Mouse (Mus musculus) frontal cortex, postnatal 36 days (tissue): Measurements from ENCODE around the gene Ubr7.

Source experiments
- DNase-seq, 2 experiments: peaks; one replicate each; pipeline ENCODE4 v3.0.0; 2022; ENCODE audit warnings: low spot score in 2 of 2

The Ubr7 gene

DNA sequence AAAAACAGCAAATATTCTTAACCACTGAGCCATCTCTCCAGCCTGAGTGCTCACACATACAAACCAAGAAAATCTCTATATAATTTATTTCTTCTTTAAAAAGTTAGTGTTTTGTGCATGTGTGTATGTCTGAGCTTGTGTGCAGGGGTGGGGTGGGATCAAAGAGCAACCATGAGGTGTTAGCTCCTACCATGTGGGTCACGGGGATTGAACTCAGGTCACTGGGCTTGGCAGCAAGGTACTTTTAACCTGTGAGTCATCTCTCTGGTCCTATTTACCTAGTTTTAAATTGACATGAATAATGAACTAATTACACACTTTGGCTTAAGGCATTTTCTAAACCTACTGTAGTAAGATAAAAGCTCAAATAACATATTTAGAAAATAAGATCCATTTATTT, 68.6 kb downstream of the Ubr7 start:
- DNase-seq, result no peak

DNA sequence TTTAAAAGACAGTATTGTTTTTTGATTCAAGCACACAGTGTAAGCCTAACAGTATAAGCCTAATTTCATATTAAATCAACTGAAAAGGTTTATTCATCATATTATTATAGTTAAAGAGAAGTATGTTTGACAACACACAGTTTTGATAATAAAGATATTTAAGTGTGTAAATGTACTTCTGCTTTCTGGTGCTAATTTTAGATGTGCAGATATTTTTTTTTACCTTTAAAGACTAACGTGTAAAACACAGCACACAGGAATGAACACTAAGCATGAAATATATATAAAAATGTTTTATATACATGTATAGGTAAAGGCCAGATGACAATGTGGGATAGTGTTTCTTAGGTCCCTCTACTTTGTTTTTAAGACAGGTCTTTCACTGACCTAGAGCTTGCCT, 69.4 kb downstream of the Ubr7 start:
- no peak for DNase-seq
